Mouse (Mus musculus): ENCODE measurements around the gene Sat1. TPM values are rescaled to one million over a fixed set of nuclear protein-coding genes. Genes with fewer than 3 reads are reported as not detected.

The Sat1 gene
- polyA plus RNA-seq, 1 experiment from 2014 or later, result 169 TPM

DNA sequence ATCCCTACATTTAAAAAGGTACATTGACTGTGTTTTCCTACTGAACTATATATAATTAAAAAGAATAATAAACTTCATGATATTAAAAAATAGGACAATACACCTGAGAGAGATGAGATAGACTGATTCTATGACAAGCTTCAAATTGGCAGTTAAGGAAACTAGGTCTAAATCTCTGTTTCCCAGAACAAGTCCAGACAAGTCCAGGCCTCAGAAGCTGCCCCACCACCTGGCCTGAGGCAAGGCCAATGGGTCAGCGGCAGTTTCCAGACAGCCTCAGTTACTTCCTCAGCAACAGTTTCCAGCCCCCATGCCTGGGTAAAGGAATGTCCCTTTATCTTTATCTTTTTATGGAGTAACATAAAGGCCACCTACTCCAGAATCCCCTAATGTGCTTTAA, 14.4 kb downstream of the Sat1 start:
- no peaks in the 10 kb centered on the region for H3K27me3 ChIP-seq
- no peak overlapping the region for H3K27ac ChIP-seq (replicated peaks)
- no peak overlapping the region for H3K4me2 ChIP-seq (replicated peaks)
- whole genome bisulfite sequencing, result 65% methylated on average over 1 of the region's 1 CpGs
- H3K9me3 ChIP-seq (replicated peaks), result no peaks in the 10 kb centered on the region
- H3K4me1 ChIP-seq, result 0 out of 2 replicates have a peak, but pooled peaks cover 3% of the 10 kb centered on the region
- no peak overlapping the region for H3K4me3 ChIP-seq (replicated peaks)
- ATAC-seq (ENCODE audit: insufficient number of reproducible peaks, low FRiP score, low TSS enrichment, low read depth), result no peak
- no peaks in the 10 kb centered on the region for H3K36me3 ChIP-seq
- no peak overlapping the region for H3K9ac ChIP-seq

DNA sequence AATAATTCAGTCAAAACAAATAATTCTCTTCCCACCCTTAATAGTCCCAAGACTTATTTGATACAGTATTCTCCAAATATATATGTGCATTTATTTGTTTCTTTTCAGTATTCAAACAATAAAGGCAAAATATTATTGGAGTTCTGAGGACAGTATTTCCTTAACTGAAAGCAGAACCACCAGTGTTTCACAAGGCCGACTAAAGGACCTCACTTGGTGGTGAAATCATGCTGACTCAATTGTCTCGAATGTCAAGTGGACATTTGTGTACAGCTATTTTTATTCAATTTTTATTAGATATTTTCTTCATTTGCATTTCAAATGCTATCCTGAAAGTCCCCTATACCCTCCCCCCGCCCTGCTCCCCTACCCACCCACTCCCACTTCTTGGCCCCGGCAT, 21.3 kb downstream of the Sat1 start:
- Histone ChIP-seq H3K9ac (no peak overlapping the region), H3K9me3 (replicated peaks) (no peaks in the 10 kb centered on the region), H3K4me3 (replicated peaks) (no peak overlapping the region), H3K27ac (replicated peaks) (no peak overlapping the region), H3K4me2 (replicated peaks) (no peak overlapping the region), H3K4me1 (no peaks in the 10 kb centered on the region), H3K36me3 (no peaks in the 10 kb centered on the region), H3K27me3 (no peaks in the 10 kb centered on the region)
- ATAC-seq (ENCODE audit: insufficient number of reproducible peaks, low FRiP score, low TSS enrichment, low read depth), result no peak
- 70% methylated on average over 4 of the region's 4 CpGs for WGBS

DNA sequence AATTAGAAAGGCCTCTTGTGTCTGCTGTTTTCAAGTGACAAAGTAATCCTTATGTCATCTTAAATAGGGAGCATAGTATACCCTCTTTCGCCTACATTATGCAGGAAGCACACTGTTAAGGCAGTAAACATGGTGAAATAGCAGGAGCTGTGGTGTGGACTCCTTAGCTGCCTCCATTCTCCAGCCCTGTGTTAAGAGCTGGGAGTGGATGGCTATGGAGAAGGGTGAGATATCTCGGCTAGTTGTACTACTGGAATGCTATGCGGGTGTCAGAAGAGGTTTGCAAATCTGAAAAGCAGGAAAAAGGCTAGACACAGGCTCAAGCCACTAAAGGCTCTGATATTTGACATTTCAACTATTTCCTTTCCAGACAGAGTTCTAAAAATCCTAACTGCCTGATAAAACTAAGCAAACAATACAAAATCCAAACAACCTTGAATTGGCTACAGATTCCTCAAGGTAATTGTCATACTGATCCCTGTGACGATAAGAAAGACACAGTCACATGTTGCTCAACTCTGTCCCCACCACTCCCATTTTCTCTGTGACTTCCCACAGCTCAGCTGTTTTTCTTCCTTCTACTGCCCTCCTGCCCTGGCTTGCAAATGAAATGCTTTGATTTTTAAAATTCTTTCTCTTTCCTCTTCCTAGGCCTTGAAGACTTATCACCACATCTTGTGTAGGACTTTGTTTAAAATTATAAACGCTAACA, 22.4 kb downstream of the Sat1 start:
- Histone ChIP-seq H3K36me3 (no peaks in the 10 kb centered on the region), H3K4me3 (replicated peaks) (no peak overlapping the region), H3K4me2 (replicated peaks) (no peak overlapping the region), H3K27me3 (no peaks in the 10 kb centered on the region), H3K9me3 (replicated peaks) (no peaks in the 10 kb centered on the region), H3K4me1 (no peaks in the 10 kb centered on the region), H3K27ac (replicated peaks) (no peak overlapping the region), H3K9ac (no peak overlapping the region)
- no peak for ATAC-seq (ENCODE audit: insufficient number of reproducible peaks, low FRiP score, low TSS enrichment, low read depth)
- WGBS, result 69% methylated on average over 5 of the region's 5 CpGs

DNA sequence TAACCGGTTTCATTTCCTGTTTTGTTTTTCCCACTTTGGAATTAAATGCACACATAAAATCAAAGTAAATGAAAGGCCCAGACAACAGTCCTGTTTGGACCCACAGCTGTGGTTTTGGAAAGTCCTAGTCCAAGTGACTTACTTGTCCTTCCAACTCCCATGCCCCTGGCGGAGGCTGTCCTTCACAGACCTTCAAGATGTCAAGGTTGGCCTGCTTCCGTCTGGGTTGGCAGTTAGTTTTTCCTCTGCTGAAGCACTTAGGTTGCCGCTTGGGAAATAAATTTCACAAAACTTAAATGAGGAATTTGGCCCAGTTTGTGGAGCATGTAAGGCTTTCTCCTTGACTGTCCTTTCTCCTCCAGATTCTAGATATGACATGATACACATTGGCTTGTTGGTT, 24.3 kb downstream of the Sat1 start:
- Histone ChIP-seq H3K27ac (replicated peaks) (no peak overlapping the region), H3K27me3 (no peaks in the 10 kb centered on the region), H3K36me3 (no peaks in the 10 kb centered on the region), H3K9ac (no peak overlapping the region), H3K4me1 (no peaks in the 10 kb centered on the region), H3K4me2 (replicated peaks) (no peak overlapping the region), H3K9me3 (replicated peaks) (no peaks in the 10 kb centered on the region), H3K4me3 (replicated peaks) (no peak overlapping the region)
- no peak for ATAC-seq (ENCODE audit: insufficient number of reproducible peaks, low FRiP score, low TSS enrichment, low read depth)
- WGBS, result 83% methylated on average over 4 of the region's 4 CpGs

DNA sequence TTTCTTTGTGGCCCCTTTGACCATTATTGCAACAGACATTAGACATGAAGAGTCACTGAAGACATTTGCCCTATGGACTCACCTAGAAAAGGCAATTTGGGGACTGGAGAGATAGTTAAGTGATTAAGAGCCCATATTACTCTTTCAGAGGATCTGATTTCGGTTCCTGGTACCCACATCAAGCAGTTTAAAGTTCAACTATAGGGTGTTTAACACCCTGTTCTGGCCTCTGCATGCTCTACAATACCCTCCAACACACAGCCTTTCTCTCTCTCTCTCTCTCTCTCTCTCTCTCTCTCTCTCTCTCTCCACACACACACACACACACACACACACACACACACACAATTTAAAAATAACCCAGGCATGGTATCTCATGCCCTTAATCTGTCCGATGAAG, 38.6 kb downstream of the Sat1 start:
- no peak for ATAC-seq (ENCODE audit: insufficient number of reproducible peaks, low FRiP score, low TSS enrichment, low read depth)
- Histone ChIP-seq H3K4me2 (replicated peaks) (no peak overlapping the region), H3K4me3 (replicated peaks) (no peak overlapping the region), H3K4me1 (no peaks in the 10 kb centered on the region), H3K27ac (replicated peaks) (no peak overlapping the region), H3K36me3 (no peaks in the 10 kb centered on the region), H3K9me3 (replicated peaks) (no peaks in the 10 kb centered on the region), H3K9ac (no peak overlapping the region), H3K27me3 (no peaks in the 10 kb centered on the region)
- 59% methylated on average over 2 of the region's 2 CpGs for WGBS

DNA sequence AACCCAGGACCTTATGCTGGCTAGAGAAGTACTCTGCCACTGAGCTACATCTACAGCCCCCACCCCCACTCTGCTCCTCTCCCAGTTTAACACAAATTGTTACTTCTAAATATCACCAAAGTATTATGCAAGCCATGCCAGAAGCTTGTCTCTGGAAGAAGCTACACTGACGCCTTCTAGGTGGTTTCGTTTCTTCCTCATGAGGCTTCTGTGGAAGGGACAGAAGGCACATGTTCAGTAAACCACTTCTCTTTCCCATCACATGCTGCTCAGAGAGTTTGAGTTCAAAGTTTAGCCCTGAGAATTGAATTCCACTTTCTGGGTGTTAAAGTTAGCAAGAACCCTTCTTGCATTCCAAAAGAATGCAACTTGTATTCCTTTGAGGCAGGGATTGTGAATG, 39.0 kb downstream of the Sat1 start:
- Histone ChIP-seq H3K9me3 (replicated peaks) (no peaks in the 10 kb centered on the region), H3K27ac (replicated peaks) (no peak overlapping the region), H3K27me3 (no peaks in the 10 kb centered on the region), H3K4me1 (no peaks in the 10 kb centered on the region), H3K9ac (no peak overlapping the region), H3K4me3 (replicated peaks) (no peak overlapping the region), H3K36me3 (no peaks in the 10 kb centered on the region), H3K4me2 (replicated peaks) (no peak overlapping the region)
- WGBS, result 73% methylated on average over 2 of the region's 2 CpGs
- no peak for ATAC-seq (ENCODE audit: insufficient number of reproducible peaks, low FRiP score, low TSS enrichment, low read depth)

DNA sequence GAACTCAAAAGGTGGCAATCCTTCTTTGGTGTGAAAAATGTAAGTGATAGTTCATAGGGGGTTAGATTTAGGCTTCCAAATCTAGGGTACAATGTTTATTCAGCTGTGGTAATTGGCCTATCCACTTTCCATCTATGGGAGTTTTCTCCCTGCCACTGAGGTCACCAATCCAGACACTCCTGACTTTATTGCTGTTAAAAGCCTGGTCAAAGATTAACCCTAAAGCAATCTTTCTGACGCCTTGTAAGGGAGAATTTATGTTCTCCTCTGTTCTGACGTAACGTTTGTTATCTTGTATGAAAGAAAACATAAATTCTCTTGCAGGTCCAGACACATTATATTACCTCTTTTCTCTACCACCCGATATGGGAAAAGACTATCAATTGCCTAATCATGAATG, 40.7 kb downstream of the Sat1 start:
- Histone ChIP-seq H3K4me2 (replicated peaks) (no peak overlapping the region), H3K9me3 (replicated peaks) (no peaks in the 10 kb centered on the region), H3K4me3 (replicated peaks) (no peak overlapping the region), H3K27ac (replicated peaks) (no peak overlapping the region), H3K4me1 (no peaks in the 10 kb centered on the region), H3K27me3 (no peaks in the 10 kb centered on the region), H3K36me3 (no peaks in the 10 kb centered on the region), H3K9ac (no peak overlapping the region)
- WGBS, result 67% methylated on average over 4 of the region's 4 CpGs
- no peak for ATAC-seq (ENCODE audit: insufficient number of reproducible peaks, low FRiP score, low TSS enrichment, low read depth)

DNA sequence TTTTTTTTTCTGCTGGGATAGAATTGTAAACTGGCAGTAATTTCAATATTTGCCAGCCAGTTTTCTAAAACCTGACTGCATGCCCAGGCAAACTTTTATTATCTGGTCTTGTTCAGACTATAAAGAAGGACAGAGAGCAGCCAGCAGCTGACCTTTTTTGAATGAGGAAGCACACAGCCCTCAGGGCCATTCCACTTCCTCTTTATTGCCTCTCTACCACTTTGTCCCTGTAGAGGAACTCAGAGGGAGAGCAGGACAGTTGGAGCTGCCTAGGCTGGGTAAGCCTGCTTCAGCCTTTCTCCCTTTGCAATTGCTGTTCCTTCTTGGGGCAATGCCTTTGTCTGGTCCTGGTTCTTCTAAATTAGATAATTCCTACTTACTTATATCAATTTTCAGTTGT, 43.9 kb downstream of the Sat1 start:
- no peak overlapping the region for H3K27ac ChIP-seq (replicated peaks)
- ATAC-seq (ENCODE audit: insufficient number of reproducible peaks, low FRiP score, low TSS enrichment, low read depth), result no peak
- H3K4me2 ChIP-seq (replicated peaks), result no peak overlapping the region
- no peaks in the 10 kb centered on the region for H3K4me1 ChIP-seq
- no peaks in the 10 kb centered on the region for H3K27me3 ChIP-seq
- no peaks in the 10 kb centered on the region for H3K9me3 ChIP-seq (replicated peaks)
- H3K36me3 ChIP-seq, result no peaks in the 10 kb centered on the region
- no peak overlapping the region for H3K9ac ChIP-seq
- H3K4me3 ChIP-seq (replicated peaks), result no peak overlapping the region

DNA sequence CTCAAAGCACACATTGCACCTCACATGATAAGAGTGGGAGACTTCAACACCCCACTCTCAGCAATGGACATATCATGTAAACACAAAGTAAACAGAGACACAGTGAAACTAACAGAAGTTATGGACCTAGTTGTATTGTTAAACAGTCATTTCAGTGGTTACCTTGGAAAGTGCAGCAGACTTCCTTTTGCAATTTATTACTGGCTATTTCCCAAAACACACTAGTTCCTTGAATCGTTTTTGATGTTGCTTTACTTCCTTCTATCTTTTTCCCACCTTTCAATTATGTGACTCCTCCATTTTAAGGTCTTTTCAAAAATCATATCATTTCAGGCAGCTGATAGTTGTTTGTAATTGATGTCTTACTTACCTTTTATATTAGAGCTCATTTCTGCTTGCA, 44.5 kb downstream of the Sat1 start:
- Histone ChIP-seq H3K36me3 (no peaks in the 10 kb centered on the region), H3K4me3 (replicated peaks) (no peak overlapping the region), H3K27ac (replicated peaks) (no peak overlapping the region), H3K9ac (no peak overlapping the region), H3K4me1 (no peaks in the 10 kb centered on the region), H3K27me3 (no peaks in the 10 kb centered on the region), H3K9me3 (replicated peaks) (no peaks in the 10 kb centered on the region), H3K4me2 (replicated peaks) (no peak overlapping the region)
- WGBS, result 61% methylated on average over 1 of the region's 1 CpGs
- ATAC-seq (ENCODE audit: insufficient number of reproducible peaks, low FRiP score, low TSS enrichment, low read depth), result no peak

DNA sequence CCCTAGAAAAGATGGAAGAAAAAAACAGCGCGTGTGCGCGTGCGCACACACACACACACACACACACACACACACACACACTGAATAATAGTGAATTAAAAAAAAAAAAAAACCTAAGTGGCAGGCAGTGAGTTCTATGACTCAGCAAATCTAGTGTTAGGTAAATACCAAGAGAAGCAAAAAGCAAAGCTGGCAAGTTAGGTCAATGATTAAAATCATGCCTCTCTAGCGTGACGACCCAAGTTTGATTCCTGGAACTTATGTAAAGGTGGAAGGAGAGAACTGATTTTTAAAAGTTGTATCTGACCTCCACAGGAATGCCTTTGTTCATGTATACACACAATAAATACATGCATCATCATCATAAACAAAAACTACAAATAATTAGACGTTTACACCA, 46.4 kb downstream of the Sat1 start:
- no peaks in the 10 kb centered on the region for H3K9me3 ChIP-seq (replicated peaks)
- no peaks in the 10 kb centered on the region for H3K36me3 ChIP-seq
- no peak overlapping the region for H3K4me3 ChIP-seq (replicated peaks)
- no peaks in the 10 kb centered on the region for H3K4me1 ChIP-seq
- no peaks in the 10 kb centered on the region for H3K27me3 ChIP-seq
- H3K9ac ChIP-seq, result no peak overlapping the region
- 92% methylated on average over 8 of the region's 8 CpGs for WGBS
- H3K4me2 ChIP-seq (replicated peaks), result no peak overlapping the region
- no peak overlapping the region for H3K27ac ChIP-seq (replicated peaks)
- no peak for ATAC-seq (ENCODE audit: insufficient number of reproducible peaks, low FRiP score, low TSS enrichment, low read depth)

DNA sequence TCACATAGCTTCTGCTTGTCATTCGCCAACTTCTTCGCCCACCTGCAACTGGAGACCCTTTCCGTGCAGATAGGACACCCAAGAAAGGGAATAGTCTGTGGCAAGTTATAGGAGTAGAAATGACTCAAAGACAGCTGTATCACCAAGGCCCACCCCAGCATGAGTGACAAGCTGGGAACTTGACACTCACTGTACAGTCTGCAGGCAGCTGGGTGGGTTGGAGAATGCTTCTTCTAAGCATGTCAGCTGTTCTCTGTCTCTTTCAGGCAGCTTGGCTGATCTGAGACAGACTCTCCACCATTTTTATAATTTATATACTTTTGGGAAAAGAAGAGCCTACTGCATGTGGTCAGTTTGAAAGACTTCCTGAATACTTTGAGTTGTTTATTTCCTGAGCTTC, 48.6 kb downstream of the Sat1 start:
- H3K4me3 ChIP-seq (replicated peaks), result no peak overlapping the region
- no peaks in the 10 kb centered on the region for H3K27me3 ChIP-seq
- no peak overlapping the region for H3K9ac ChIP-seq
- WGBS, result 88% methylated on average over 3 of the region's 3 CpGs
- H3K4me2 ChIP-seq (replicated peaks), result no peak overlapping the region
- ATAC-seq (ENCODE audit: insufficient number of reproducible peaks, low FRiP score, low TSS enrichment, low read depth), result no peak
- no peak overlapping the region for H3K27ac ChIP-seq (replicated peaks)
- H3K36me3 ChIP-seq, result no peaks in the 10 kb centered on the region
- no peaks in the 10 kb centered on the region for H3K9me3 ChIP-seq (replicated peaks)
- H3K4me1 ChIP-seq, result no peaks in the 10 kb centered on the region

DNA sequence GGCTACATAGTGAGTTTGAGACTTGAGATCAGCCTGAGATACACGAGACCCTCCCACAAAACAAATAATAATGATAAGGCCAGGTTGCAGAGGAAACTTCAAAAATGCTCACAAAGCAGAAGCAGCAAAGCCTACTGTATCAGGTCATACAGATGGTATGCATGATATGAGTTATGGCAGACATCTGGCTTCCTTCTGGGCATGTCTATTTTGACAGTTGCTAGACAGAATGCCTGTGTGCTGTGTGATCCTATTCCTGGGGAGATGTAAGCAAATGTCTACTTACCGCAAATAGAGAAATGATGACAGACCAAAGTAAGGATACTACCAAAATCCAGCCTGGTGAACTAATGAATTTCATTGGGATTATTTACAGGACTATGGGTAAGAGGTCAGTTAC, 49.9 kb downstream of the Sat1 start:
- H3K36me3 ChIP-seq, result no peaks in the 10 kb centered on the region
- no peaks in the 10 kb centered on the region for H3K4me1 ChIP-seq
- no peak overlapping the region for H3K27ac ChIP-seq (replicated peaks)
- H3K27me3 ChIP-seq, result no peaks in the 10 kb centered on the region
- no peak overlapping the region for H3K4me3 ChIP-seq (replicated peaks)
- no peak overlapping the region for H3K4me2 ChIP-seq (replicated peaks)
- 64% methylated on average over 2 of the region's 2 CpGs for WGBS
- no peak for ATAC-seq (ENCODE audit: insufficient number of reproducible peaks, low FRiP score, low TSS enrichment, low read depth)
- no peak overlapping the region for H3K9ac ChIP-seq
- no peaks in the 10 kb centered on the region for H3K9me3 ChIP-seq (replicated peaks)
